Mouse (Mus musculus): ENCODE data around the gene Fcer1g. TPM values are rescaled to one million over a fixed set of nuclear protein-coding genes. Genes with fewer than 3 reads are reported as not detected.

Fcer1g gene
- polyA plus RNA-seq, 1 experiment from 2014 or later = 24.3 TPM

DNA sequence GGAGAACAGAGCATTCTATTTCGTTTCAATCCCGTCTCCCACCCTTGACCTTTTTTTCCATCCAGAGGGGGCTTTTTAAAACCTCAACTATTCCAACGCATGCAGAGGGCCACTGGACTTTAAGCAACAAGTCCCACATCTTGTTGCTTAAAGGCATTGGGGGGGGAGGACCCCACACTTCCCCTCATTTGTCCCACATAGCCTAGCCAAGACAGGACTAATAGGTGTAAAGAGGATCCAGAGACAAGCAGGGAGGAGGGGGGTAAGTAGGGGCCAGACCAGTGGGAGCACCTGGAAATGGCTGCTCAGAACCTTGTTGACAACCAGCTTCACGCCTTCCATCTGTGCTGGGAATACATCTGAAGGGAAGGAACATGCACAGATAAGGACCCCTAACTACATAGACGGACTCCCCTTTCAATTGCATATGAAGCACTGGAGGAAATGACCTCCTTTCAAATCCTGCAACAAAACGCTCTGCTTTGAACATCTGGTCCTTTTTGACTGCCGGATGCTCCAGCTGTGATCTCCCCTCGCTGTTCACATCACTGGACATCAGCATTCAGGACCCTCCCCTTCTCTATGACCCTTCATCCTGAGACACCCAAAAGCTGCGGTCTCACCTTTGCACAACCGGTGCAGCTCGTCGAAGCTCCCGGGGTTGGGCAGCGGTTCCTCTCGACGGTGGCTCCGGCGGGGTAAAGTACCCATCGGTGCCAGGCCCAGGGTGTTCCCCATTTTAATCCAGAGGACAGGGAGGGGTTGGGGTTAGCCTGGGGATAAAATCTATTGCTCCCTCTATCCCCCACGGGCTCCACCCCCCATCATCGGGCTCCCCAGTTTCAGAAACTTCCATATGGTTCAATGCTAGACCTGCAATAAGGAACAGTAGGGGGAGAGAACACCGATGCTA is 12.6 kb downstream of the Fcer1g start:
- 6% methylated on average over 22 of the region's 22 CpGs for WGBS
- Histone ChIP-seq H3K9me3 (no peaks in the 10 kb centered on the region), H3K36me3 (peaks cover 16% of the 10 kb centered on the region; the same call in 1 of the 2 replicates), H3K4me2 (replicated peaks) (peak overlapping the region; percentile 86), H3K27ac (no peak overlapping the region), H3K27me3 (replicated peaks) (no peaks in the 10 kb centered on the region), H3K4me1 (peaks cover 15% of the 10 kb centered on the region), H3K9ac (peak overlapping the region; percentile 57), H3K4me3 (peak overlapping the region; percentile 57)
- ATAC-seq (ENCODE audit: low FRiP score, low read depth) = no peak; the same call in none of the 2 replicates

DNA sequence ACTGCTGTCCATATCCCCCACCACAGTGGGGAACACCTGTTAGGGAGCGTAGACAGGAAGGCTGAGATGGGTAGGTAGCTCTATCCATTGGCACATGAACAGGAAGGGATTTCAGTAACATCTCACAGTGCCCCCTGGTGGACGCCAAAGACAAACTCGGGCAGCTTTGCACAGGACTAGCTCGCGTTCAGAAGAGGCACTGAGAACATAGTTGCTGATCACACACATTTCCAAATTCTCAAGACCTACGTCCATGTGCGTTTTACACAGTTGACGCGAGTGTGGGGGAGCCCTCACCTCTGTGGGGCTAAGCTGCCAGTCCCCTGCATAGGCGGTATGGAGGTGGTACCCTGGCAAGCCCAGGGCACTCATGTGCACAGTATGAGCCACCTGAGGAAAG is 13.3 kb downstream of the Fcer1g start:
- 9% methylated on average over 10 of the region's 10 CpGs for WGBS
- H3K9me3 ChIP-seq = no peaks in the 10 kb centered on the region
- H3K4me3 ChIP-seq = 0 out of 2 replicates have a peak overlapping the region, but pooled peaks have one; percentile 57
- peaks cover 15% of the 10 kb centered on the region for H3K4me1 ChIP-seq
- peak overlapping the region; percentile 86 for H3K4me2 ChIP-seq (replicated peaks)
- H3K36me3 ChIP-seq = peaks cover 16% of the 10 kb centered on the region; the same call in 1 of the 2 replicates
- H3K27me3 ChIP-seq (replicated peaks) = no peaks in the 10 kb centered on the region
- peak; percentile 46; the same call in 1 of the 2 replicates for ATAC-seq (ENCODE audit: low FRiP score, low read depth)
- no peak overlapping the region for H3K27ac ChIP-seq
- H3K9ac ChIP-seq = no peak overlapping the region

DNA sequence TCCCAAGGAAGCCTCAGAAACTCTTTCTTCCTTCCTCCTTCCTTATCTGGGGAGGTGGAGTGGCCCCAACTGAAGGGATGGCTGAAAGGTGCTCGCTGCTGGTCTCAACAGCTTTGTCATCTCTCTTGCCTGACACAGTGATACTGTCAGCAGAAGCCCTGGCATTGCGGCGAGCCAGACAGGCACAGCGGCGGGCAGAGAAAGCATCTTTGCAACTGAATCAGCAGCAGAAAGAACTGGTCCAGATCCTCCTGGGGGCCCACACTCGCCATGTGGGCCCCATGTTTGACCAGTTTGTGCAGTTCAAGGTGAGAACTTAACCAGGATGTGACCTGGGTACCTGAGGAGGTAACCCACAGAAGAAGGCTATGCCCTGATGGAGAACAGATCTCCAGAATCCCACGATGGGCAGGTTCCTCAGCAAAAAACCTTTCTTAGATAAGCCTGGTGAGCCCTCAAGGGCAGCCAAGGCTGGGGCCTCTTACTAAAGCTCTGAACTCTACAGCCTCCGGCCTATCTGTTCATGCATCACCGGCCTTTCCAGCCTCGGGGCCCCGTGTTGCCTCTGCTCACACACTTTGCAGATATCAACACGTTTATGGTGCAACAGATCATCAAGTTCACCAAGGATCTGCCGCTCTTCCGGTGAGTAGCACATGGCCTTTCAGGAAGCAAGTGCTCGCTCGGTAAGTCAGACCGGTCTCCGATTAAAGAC is 17.8 kb downstream of the Fcer1g start:
- no peak overlapping the region for H3K4me2 ChIP-seq (replicated peaks)
- WGBS = 88% methylated on average over 18 of the region's 18 CpGs
- H3K9me3 ChIP-seq = no peaks in the 10 kb centered on the region
- H3K4me1 ChIP-seq = peaks cover 5% of the 10 kb centered on the region
- no peaks in the 10 kb centered on the region for H3K27me3 ChIP-seq (replicated peaks)
- H3K4me3 ChIP-seq = no peak overlapping the region
- ATAC-seq (ENCODE audit: low FRiP score, low read depth) = no peak
- peaks cover 16% of the 10 kb centered on the region; the same call in 1 of the 2 replicates for H3K36me3 ChIP-seq
- no peak overlapping the region for H3K9ac ChIP-seq
- no peak overlapping the region for H3K27ac ChIP-seq

DNA sequence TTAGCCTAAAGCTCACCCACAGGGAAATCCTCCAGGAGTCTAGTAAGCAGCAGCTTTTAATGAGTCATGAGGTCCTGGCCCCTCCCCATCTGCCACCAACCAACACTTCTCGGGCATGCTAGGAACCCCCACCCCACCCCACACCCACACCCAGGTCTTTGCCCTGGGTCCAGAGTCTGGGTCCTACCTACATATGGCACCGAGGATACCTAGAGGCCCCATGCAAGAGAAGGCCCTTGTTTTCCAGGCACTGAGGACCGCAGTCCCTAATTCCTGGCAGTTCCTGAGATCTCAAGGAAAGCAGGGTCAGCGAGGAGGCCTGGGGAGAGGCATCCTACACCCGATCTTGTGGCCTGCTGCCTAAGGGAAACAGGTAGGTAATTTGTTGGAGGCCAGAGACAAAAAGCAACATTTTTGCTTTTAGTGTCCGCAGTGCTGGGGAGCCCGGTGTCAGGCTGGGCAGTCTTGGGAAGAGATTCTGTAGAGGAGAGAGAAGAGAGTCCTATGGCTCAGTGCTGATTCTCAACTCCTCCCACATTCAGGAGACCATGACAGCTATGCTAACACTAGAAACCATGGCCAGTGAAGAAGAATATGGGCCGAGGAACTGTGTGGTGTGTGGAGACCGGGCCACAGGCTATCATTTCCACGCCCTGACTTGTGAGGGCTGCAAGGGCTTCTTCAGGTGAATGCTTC is 20.2 kb downstream of the Fcer1g start, which contains the start of gene Nr1i3:
TSS of gene Nr1i3 (plus strand) at position 170 of the 696 bp plus-strand sequence.
- WGBS = 79% methylated on average over 10 of the region's 10 CpGs
- no peaks in the 10 kb centered on the region for H3K27me3 ChIP-seq (replicated peaks)
- H3K27ac ChIP-seq = no peak within 1 kb of the TSS
- H3K4me3 ChIP-seq = no peak within 1 kb of the TSS
- H3K9me3 ChIP-seq = no peaks in the 10 kb centered on the region
- H3K9ac ChIP-seq = no peak within 1 kb of the TSS
- no peaks in the 10 kb centered on the region for H3K4me1 ChIP-seq
- no peak within 1 kb of the TSS for H3K4me2 ChIP-seq (replicated peaks)
- ATAC-seq (ENCODE audit: low FRiP score, low read depth) = no peak
- H3K36me3 ChIP-seq = peaks cover 3% of the 10 kb centered on the region; the same call in 1 of the 2 replicates

GRCm38 (mm10) chr1:171212854-171213253 is 21.3 kb downstream of the Fcer1g start:
- Histone ChIP-seq H3K4me3 (no peak overlapping the region), H3K4me2 (replicated peaks) (no peak overlapping the region), H3K36me3 (no peaks in the 10 kb centered on the region), H3K9ac (no peak overlapping the region), H3K9me3 (no peaks in the 10 kb centered on the region), H3K4me1 (no peaks in the 10 kb centered on the region), H3K27me3 (replicated peaks) (no peaks in the 10 kb centered on the region), H3K27ac (no peak overlapping the region)
- WGBS = 63% methylated on average over 3 of the region's 3 CpGs
- ATAC-seq (ENCODE audit: low FRiP score, low read depth) = no peak

DNA sequence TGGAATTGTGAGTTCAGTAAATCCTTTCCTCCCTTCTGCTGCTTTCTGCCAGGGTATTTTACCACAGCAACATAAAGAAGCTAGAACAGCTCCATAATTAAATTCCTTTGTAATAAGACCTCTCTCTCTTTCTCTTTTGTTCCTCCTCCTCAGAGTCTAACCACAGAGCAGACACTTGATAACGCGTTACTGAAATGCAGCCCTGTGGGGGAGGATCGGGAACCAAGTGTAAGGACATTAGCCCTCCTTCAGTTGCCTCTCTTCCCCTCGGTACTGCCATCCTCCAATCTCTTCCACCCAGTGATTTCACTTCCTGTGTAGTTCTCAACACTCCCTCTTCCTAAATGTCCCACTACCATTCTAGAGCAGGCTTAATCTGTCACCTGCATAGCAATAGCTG is 24.8 kb downstream of the Fcer1g start:
- H3K4me3 ChIP-seq = no peak overlapping the region
- WGBS = 27% methylated on average over 4 of the region's 4 CpGs
- no peaks in the 10 kb centered on the region for H3K9me3 ChIP-seq
- H3K9ac ChIP-seq = no peak overlapping the region
- no peaks in the 10 kb centered on the region for H3K4me1 ChIP-seq
- no peaks in the 10 kb centered on the region for H3K27me3 ChIP-seq (replicated peaks)
- no peak overlapping the region for H3K27ac ChIP-seq
- ATAC-seq (ENCODE audit: low FRiP score, low read depth) = no peak
- no peak overlapping the region for H3K4me2 ChIP-seq (replicated peaks)
- no peaks in the 10 kb centered on the region for H3K36me3 ChIP-seq

- Histone ChIP-seq H3K4me1 (no peaks in the 10 kb centered on the region), H3K9ac (no peak overlapping the region), H3K9me3 (no peaks in the 10 kb centered on the region), H3K27ac (no peak overlapping the region), H3K4me2 (replicated peaks) (no peak overlapping the region), H3K36me3 (no peaks in the 10 kb centered on the region), H3K4me3 (no peak overlapping the region), H3K27me3 (replicated peaks) (no peaks in the 10 kb centered on the region)
- no peak for ATAC-seq (ENCODE audit: low FRiP score, low read depth)
- 67% methylated on average over 6 of the region's 6 CpGs for WGBS
These were observed 28.3 kb downstream of the Fcer1g start for GRCm38 (mm10) chr1:171205704-171206493.

- ATAC-seq (ENCODE audit: low FRiP score, low read depth) = no peak
- Histone ChIP-seq H3K4me1 (no peaks in the 10 kb centered on the region), H3K4me2 (replicated peaks) (no peak overlapping the region), H3K9ac (no peak overlapping the region), H3K27ac (no peak overlapping the region), H3K4me3 (no peak overlapping the region), H3K9me3 (no peaks in the 10 kb centered on the region), H3K36me3 (no peaks in the 10 kb centered on the region), H3K27me3 (replicated peaks) (no peaks in the 10 kb centered on the region)
- 74% methylated on average over 7 of the region's 7 CpGs for WGBS
These were observed 29.9 kb downstream of the Fcer1g start for GRCm38 (mm10) chr1:171204249-171204644.

- no peak overlapping the region for H3K4me3 ChIP-seq
- no peaks in the 10 kb centered on the region for H3K9me3 ChIP-seq
- WGBS = 61% methylated on average over 11 of the region's 11 CpGs
- H3K27me3 ChIP-seq (replicated peaks) = no peaks in the 10 kb centered on the region
- H3K36me3 ChIP-seq = no peaks in the 10 kb centered on the region
- no peak for ATAC-seq (ENCODE audit: low FRiP score, low read depth)
- H3K4me2 ChIP-seq (replicated peaks) = no peak overlapping the region
- H3K9ac ChIP-seq = no peak overlapping the region
- no peaks in the 10 kb centered on the region for H3K4me1 ChIP-seq
- H3K27ac ChIP-seq = no peak overlapping the region
These were observed 30.5 kb downstream of the Fcer1g start for GRCm38 (mm10) chr1:171203471-171204248.

- Histone ChIP-seq H3K27me3 (replicated peaks) (peaks cover 14% of the 10 kb centered on the region), H3K36me3 (no peaks in the 10 kb centered on the region), H3K9me3 (no peaks in the 10 kb centered on the region), H3K4me1 (peaks cover 6% of the 10 kb centered on the region), H3K4me3 (no peak overlapping the region), H3K9ac (no peak overlapping the region), H3K27ac (no peak overlapping the region), H3K4me2 (replicated peaks) (no peak overlapping the region)
- no peak for ATAC-seq (ENCODE audit: low FRiP score, low read depth)
- WGBS = 94% methylated on average over 1 of the region's 1 CpGs
These were observed 33.4 kb downstream of the Fcer1g start for GRCm38 (mm10) chr1:171200769-171201168.

DNA sequence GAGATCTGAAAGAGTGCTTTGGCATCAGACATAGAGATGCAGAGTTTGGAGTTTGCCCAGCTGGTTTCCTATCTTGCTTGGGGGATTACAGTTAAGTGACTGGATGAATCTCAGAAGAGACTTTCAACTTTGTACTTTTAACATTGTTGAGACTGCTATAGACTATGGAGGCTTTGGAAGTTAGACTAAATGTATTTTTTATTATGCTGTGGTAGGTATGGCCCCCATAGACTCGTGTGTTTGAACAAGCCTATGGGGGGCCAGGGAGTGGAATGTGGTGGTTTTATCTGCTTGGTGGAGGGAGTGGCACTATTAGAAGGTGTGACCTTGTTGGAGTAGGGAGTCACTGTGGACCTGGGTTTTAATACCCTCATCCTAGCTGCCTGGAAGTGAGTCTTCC is 34.6 kb downstream of the Fcer1g start:
- no peak overlapping the region for H3K4me3 ChIP-seq
- 47% methylated on average over 1 of the region's 1 CpGs for WGBS

More for the DNA sequence above, 34.6 kb downstream of the Fcer1g start:
- no peaks in the 10 kb centered on the region for H3K36me3 ChIP-seq
- no peak overlapping the region for H3K27ac ChIP-seq
- no peak overlapping the region for H3K9ac ChIP-seq
- peaks cover 14% of the 10 kb centered on the region for H3K4me1 ChIP-seq
- no peak overlapping the region for H3K4me2 ChIP-seq (replicated peaks)
- H3K27me3 ChIP-seq (replicated peaks) = peaks cover 26% of the 10 kb centered on the region
- no peaks in the 10 kb centered on the region for H3K9me3 ChIP-seq
- ATAC-seq (ENCODE audit: low FRiP score, low read depth) = no peak
